Mouse (Mus musculus): ENCODE measurements around the gene Cyyr1.

DNA sequence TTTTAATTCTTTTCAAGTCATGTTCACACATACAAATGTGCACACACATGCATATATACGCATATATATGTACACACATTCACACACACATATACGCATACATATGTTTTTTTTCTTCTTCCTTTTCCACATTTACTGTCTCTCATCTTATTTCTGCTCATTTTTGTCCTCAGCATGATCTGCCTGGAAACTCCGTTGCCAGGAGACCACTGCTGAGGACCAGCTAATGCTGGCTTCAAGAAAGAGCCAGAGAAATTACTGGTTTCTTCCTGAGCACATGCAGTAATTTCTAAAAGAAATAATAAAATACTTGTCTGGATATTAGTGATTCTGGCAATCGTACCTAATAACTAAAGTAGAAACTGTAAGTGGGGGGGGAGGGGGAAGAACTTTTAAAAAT lies 68.6 kb downstream of the Cyyr1 start:
- no peak for TF ChIP-seq EP300 (IDR thresholded peaks at IDR 0.05; ENCODE audit: low read depth)
- TF ChIP-seq CTCF (IDR thresholded peaks at IDR 0.05; ENCODE audit: low read depth) = no peak
